Mouse (Mus musculus) granulocyte monocyte progenitor cell, adult 5-6 weeks (primary cell): ENCODE results near the gene Olfr1197. TPM values are rescaled to one million over a fixed set of nuclear protein-coding genes. Genes with fewer than 3 reads are reported as not detected.

Experiments
- ATAC-seq: replicated peaks from 2 replicates; pipeline ENCODE4 v1.8.0; 2016; ENCODE audit warnings: mild to moderate bottlenecking, moderate TSS enrichment, inconsistent platforms; ENCODE audit not compliant: poor library complexity, severe bottlenecking
- total RNA-seq, 2 experiments: library from RNA; stranded (forward) in 1 of 2; stranded (reverse) in 1 of 2; fragments of 200-712, 200-1000 nt in 1 of 2; fragments of >200 nt in 1 of 2; fragmentation: Nextera tagmentation in 1 of 2; gene quantifications; 2 replicates each; pipeline ENCODE4 v1.2.3; 2014 to 2017

Gene Olfr1197
- total RNA-seq (2014; fragmentation: Nextera tagmentation): not detected in 2 replicates
- not detected in 2 replicates for total RNA-seq (2017)

- no peak for ATAC-seq
Measured at GRCm38 (mm10) chr2:88732266-88732665, at the start of gene Olfr1197. TSS of gene Olfr1197 (minus strand) at chr2:88732366.

GRCm38 (mm10) chr2:88770388-88770787 is 38.2 kb upstream of the Olfr1197 start, which contains the start of gene Olfr1200:
TSS of gene Olfr1200 (minus strand) at chr2:88770488.
- ATAC-seq: no peak

DNA sequence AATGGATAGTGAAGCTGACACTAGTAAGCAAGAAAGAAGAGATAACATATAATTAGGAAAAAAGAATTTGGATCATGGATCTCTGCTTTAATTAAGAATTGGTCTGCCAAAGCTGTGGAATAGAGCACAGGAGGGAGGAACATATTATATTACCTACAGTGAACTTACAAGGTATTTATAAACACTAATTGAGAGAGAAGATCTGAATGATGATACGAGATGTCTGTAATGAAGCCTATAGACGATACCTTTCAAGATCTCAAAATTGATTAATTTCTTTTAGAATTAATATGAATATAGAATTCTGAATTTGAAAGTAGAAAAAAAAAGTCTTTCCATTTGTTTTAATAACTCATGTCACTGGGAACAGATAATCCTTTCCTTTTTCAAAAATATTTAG is 28.2 kb upstream of the Olfr1197 start, which contains the start of gene Olfr1199:
Gene Olfr1199, minus strand, starts transcription at position 101 of the 400 bp plus-strand sequence.
- ATAC-seq: no peak

DNA sequence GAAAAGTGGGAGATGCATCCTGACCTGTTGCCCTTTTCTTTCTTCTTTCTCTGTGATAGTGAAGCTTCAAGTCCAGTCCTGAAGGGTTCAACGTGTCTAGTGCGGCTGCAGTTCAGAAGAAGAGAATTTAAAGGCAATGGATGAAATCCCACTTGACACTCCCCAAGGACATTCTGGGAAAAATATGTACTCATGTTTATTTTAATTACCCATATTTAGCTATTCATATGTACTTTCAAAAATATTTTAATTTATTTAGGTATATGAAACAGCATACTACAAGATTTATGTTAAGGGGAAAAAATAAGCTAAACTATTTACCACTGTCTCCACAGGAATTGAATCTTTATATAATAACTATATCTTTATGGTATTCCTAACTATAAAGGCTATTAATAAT is 19.1 kb upstream of the Olfr1197 start, which contains the start of gene Olfr1198:
Gene Olfr1198, minus strand, starts transcription at position 101 of the 400 bp plus-strand sequence.
- no peak for ATAC-seq

DNA sequence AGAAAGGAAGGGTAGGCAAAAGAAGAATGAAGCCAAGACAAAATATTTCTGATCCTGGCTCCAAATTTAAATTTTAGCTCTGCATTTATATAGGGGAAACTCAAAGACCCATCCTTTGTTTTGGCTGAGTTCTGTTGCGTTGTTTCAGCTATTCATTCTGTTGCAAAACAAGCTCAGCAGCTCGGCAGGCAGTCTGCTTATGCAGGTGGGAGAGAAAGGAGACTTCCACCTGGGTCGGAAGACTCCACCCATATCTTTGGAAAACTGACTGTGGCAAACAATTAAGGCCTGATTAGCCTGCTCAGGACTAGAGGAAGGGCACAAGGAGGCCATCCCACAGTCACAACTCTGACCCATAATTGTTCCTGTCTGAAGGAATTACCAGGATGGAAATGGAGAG is 11.2 kb upstream of the Olfr1197 start:
- ATAC-seq: no peak

- no peak for ATAC-seq
Measured at GRCm38 (mm10) chr2:88704497-88704896, 27.7 kb downstream of the Olfr1197 start, which contains the start of gene Olfr1196. TSS of gene Olfr1196 (minus strand) at chr2:88704597.

DNA sequence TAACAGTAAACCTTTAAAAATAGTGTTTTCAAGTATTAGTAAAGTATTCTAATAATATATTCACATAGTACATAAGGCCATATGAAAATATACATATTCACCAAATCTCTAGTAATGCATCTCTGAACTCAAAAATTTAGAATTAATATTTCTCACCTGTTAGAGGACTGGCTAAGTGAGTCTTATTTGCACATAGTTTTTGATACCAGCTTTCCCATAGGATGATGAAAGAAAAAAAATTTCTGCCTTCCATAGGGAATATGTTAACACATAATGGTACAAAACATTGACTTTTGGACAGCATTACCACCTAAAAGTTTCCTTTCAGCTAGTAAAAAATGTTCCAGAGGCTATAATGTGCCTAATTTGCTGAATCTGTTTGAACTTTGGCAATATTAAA is 43.1 kb downstream of the Olfr1197 start, which contains the start of gene Olfr1195:
Gene Olfr1195, minus strand, starts transcription at position 101 of the 400 bp plus-strand sequence.
- no peak for ATAC-seq

Other genes with a start within 250 kb of the Olfr1197 start
- not detected in 2 replicates for gene Olfr1184, start 248.8 kb downstream of the Olfr1197 start, total RNA-seq (2014; fragmentation: Nextera tagmentation)
- gene Olfr1184, start 248.8 kb downstream of the Olfr1197 start, total RNA-seq (2017): not detected in 2 replicates
- gene Olfr1185-ps1, start 239.0 kb downstream of the Olfr1197 start, total RNA-seq (2014; fragmentation: Nextera tagmentation): not detected in 2 replicates
- gene Olfr1185-ps1, start 239.0 kb downstream of the Olfr1197 start, total RNA-seq (2017): not detected in 2 replicates
- gene Olfr1186, start 213.8 kb downstream of the Olfr1197 start, total RNA-seq (2014; fragmentation: Nextera tagmentation): not detected in 2 replicates
- not detected in 2 replicates for gene Olfr1186, start 213.8 kb downstream of the Olfr1197 start, total RNA-seq (2017)
- not detected in 2 replicates for gene Olfr1188, start 175.4 kb downstream of the Olfr1197 start, total RNA-seq (2014; fragmentation: Nextera tagmentation)
- not detected in 2 replicates for gene Olfr1188, start 175.4 kb downstream of the Olfr1197 start, total RNA-seq (2017)
- gene Olfr1189, start 145.9 kb downstream of the Olfr1197 start, total RNA-seq (2014; fragmentation: Nextera tagmentation): not detected in 2 replicates
- gene Olfr1189, start 145.9 kb downstream of the Olfr1197 start, total RNA-seq (2017): not detected in 2 replicates
- gene Olfr1191-ps1, start 91.8 kb downstream of the Olfr1197 start, total RNA-seq (2014; fragmentation: Nextera tagmentation): not detected in 2 replicates
- gene Olfr1191-ps1, start 91.8 kb downstream of the Olfr1197 start, total RNA-seq (2017): not detected in 2 replicates
- not detected in 2 replicates for gene Olfr1192-ps1, start 83.9 kb downstream of the Olfr1197 start, total RNA-seq (2014; fragmentation: Nextera tagmentation)
- gene Olfr1192-ps1, start 83.9 kb downstream of the Olfr1197 start, total RNA-seq (2017): not detected in 2 replicates
- not detected in 2 replicates for gene Olfr1193, start 56.7 kb downstream of the Olfr1197 start, total RNA-seq (2014; fragmentation: Nextera tagmentation)
- gene Olfr1193, start 56.7 kb downstream of the Olfr1197 start, total RNA-seq (2017): not detected in 2 replicates
- not detected in 2 replicates for gene Olfr1195, start 43.2 kb downstream of the Olfr1197 start, total RNA-seq (2014; fragmentation: Nextera tagmentation)
- gene Olfr1195, start 43.2 kb downstream of the Olfr1197 start, total RNA-seq (2017): not detected in 2 replicates
- not detected in 2 replicates for gene Olfr1196, start 27.8 kb downstream of the Olfr1197 start, total RNA-seq (2014; fragmentation: Nextera tagmentation)
- not detected in 2 replicates for gene Olfr1196, start 27.8 kb downstream of the Olfr1197 start, total RNA-seq (2017)
- not detected in 2 replicates for gene Olfr1198, start 19.0 kb upstream of the Olfr1197 start, total RNA-seq (2014; fragmentation: Nextera tagmentation)
- not detected in 2 replicates for gene Olfr1198, start 19.0 kb upstream of the Olfr1197 start, total RNA-seq (2017)
- gene Olfr1199, start 28.1 kb upstream of the Olfr1197 start, total RNA-seq (2014; fragmentation: Nextera tagmentation): not detected in 2 replicates
- not detected in 2 replicates for gene Olfr1199, start 28.1 kb upstream of the Olfr1197 start, total RNA-seq (2017)
- not detected in 2 replicates for gene Olfr1200, start 38.1 kb upstream of the Olfr1197 start, total RNA-seq (2014; fragmentation: Nextera tagmentation)
- not detected in 2 replicates for gene Olfr1200, start 38.1 kb upstream of the Olfr1197 start, total RNA-seq (2017)
- gene Olfr1201, start 60.7 kb upstream of the Olfr1197 start, total RNA-seq (2014; fragmentation: Nextera tagmentation): not detected in 2 replicates
- gene Olfr1201, start 60.7 kb upstream of the Olfr1197 start, total RNA-seq (2017): not detected in 2 replicates
- not detected in 2 replicates for gene Olfr1202, start 82.1 kb upstream of the Olfr1197 start, total RNA-seq (2014; fragmentation: Nextera tagmentation)
- gene Olfr1202, start 82.1 kb upstream of the Olfr1197 start, total RNA-seq (2017): not detected in 2 replicates
- gene Olfr1205, start 97.4 kb upstream of the Olfr1197 start, total RNA-seq (2014; fragmentation: Nextera tagmentation): not detected in 2 replicates
- not detected in 2 replicates for gene Olfr1205, start 97.4 kb upstream of the Olfr1197 start, total RNA-seq (2017)
- gene Olfr1204, start 116.9 kb upstream of the Olfr1197 start, total RNA-seq (2014; fragmentation: Nextera tagmentation): not detected in 2 replicates
- not detected in 2 replicates for gene Olfr1204, start 116.9 kb upstream of the Olfr1197 start, total RNA-seq (2017)
- gene Olfr1206, start 130.9 kb upstream of the Olfr1197 start, total RNA-seq (2014; fragmentation: Nextera tagmentation): not detected in 2 replicates
- not detected in 2 replicates for gene Olfr1206, start 130.9 kb upstream of the Olfr1197 start, total RNA-seq (2017)
- gene Olfr1208, start 169.9 kb upstream of the Olfr1197 start, total RNA-seq (2014; fragmentation: Nextera tagmentation): not detected in 2 replicates
- not detected in 2 replicates for gene Olfr1208, start 169.9 kb upstream of the Olfr1197 start, total RNA-seq (2017)
- not detected in 2 replicates for gene Olfr1209, start 182.8 kb upstream of the Olfr1197 start, total RNA-seq (2014; fragmentation: Nextera tagmentation)
- gene Olfr1209, start 182.8 kb upstream of the Olfr1197 start, total RNA-seq (2017): not detected in 2 replicates
- not detected in 2 replicates for gene Olfr1211, start 205.7 kb upstream of the Olfr1197 start, total RNA-seq (2014; fragmentation: Nextera tagmentation)
- not detected in 2 replicates for gene Olfr1211, start 205.7 kb upstream of the Olfr1197 start, total RNA-seq (2017)
- gene Olfr1212, start 221.6 kb upstream of the Olfr1197 start, total RNA-seq (2014; fragmentation: Nextera tagmentation): not detected in 2 replicates
- gene Olfr1212, start 221.6 kb upstream of the Olfr1197 start, total RNA-seq (2017): not detected in 2 replicates
- gene Gm13762, start 247.9 kb upstream of the Olfr1197 start, total RNA-seq (2014; fragmentation: Nextera tagmentation): not detected in 2 replicates
- gene Gm13762, start 247.9 kb upstream of the Olfr1197 start, total RNA-seq (2017): not detected in 2 replicates